Mouse (Mus musculus) heart, postnatal 14 days (tissue): ENCODE results near the gene D10Wsu102e. TPM values are rescaled to one million over a fixed set of nuclear protein-coding genes. Genes with fewer than 3 reads are reported as not detected.

ENCODE experiments used
- DNase-seq, 2 experiments: peaks; one replicate each; pipeline ENCODE4 v3.0.0; 2021 to 2022
- intact Hi-C: fragments of 180-260 bp; cut with DNase I; formaldehyde crosslinking; loops from one replicate; pipeline ENCODE4 v1.15.1; 2025
- long read RNA-seq, 2 experiments: library from polyadenylated mRNA; stranded (forward); transcript quantifications; one replicate each; pipeline ENCODE4 v2.0.0; 2021
- total RNA-seq, 2 experiments: library from RNA; stranded (reverse); gene quantifications; 2 replicates each; pipeline ENCODE4 v1.2.3; 2021

The D10Wsu102e gene
- total RNA-seq, result under 1 TPM; 0.66 to 0.67 TPM
- long read RNA-seq, experiment 1, full-length matches to known transcripts, result 5 of 6 reads
- long read RNA-seq, experiment 1, partial matches to known transcripts, result 0 of 6 reads
- long read RNA-seq, experiment 1, other reads (novel, unspliced or antisense), result 1 of 6 reads
- long read RNA-seq, experiment 2, full-length matches to known transcripts, result 6 of 7 reads
- long read RNA-seq, experiment 2, partial matches to known transcripts, result 0 of 7 reads
- long read RNA-seq, experiment 2, other reads (novel, unspliced or antisense), result 1 of 7 reads

GRCm38 (mm10) chr10:83359956-83360355, at the start of gene D10Wsu102e:
D10Wsu102e (plus strand) TSS chr10:83360221.
- intact Hi-C loops, result loop anchor here (5.0 kb wide), 1 partner anchor 453 kb away; no protein-coding TSS in a partner anchor
- peak; percentile 93 to 96 for DNase-seq

DNA sequence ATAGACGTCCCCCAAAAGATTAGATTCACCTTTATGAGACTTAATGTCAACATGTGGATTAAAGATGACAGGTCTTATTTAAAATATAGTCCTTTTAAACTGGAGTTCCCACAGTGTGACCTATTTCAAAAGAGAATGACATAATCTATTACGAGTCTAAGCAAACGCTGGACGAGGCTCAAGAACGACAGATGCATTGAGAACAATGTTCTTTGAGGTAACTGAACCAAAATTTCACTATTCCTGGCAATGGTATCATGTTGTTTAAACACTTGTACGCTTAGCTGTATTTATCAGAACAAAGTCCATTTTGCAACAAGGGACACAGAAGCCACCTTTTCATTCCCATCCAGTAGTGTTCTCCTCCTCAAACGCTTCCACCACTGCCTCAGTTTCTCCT, 49.7 kb upstream of the D10Wsu102e start:
- intact Hi-C loops, result no loop called here
- DNase-seq, result no peak

DNA sequence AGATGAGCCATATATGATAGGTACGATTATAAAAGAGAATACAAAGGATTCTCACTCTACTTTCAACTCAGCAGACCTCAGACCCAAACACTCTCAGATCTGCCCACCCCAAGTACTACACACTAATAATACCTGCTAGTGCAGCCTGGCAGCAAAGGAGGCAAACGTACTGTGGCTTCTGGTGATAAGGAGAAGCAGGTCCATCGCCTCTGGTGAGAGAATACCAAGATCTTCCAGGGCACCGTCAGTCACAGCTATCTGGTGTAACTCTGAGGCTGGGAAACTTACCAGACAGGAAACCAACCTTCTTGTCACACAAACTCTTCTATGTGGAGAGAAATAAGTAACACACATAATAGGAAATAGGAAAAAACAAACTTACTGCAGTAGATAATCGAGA, 47.0 kb upstream of the D10Wsu102e start:
- DNase-seq, result no peak
- intact Hi-C loops, result no loop called here

DNA sequence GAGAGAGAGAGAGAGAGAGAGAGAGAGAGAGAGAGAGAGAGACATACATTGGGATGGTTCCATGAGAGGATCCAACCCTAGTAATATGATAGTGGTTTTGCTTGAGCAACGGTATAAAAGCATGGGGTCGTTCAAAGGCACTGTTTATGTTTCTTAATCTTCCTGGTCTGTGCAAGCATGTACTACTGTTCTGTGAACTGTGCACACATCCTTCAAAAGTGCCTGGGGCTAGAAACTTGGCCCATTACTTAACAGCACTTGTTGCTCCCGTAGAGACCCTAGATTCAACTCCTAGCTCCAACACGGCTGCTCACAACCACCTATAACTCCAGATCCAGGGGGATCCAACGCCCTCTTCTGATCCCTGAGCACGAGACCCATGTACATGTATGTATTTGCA, 39.6 kb upstream of the D10Wsu102e start:
- DNase-seq, result no peak
- intact Hi-C loops, result no loop called here

- intact Hi-C loops, result no loop called here
- no peak for DNase-seq
Measured at GRCm38 (mm10) chr10:83320870-83321269, 39.2 kb upstream of the D10Wsu102e start.

DNA sequence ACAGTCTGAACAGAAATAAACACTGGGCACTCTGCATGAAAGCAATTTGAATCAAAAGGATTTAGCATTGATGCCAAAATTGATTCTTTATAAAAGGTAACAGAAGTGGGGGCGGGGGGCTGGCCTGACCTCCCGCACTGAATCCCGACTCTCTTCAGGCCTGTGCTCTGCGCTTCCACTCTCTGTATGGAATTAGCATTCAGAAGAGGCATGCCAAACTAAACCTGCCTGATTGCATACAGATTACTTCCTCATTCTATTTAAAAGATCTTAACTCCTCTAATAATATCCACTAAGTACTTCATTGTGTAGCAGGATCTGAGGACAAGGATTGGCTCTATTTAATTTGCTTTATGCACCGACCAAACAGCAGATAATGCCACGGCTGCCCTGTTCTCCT, 38.5 kb upstream of the D10Wsu102e start:
- intact Hi-C loops, result no loop called here
- DNase-seq, result no peak

DNA sequence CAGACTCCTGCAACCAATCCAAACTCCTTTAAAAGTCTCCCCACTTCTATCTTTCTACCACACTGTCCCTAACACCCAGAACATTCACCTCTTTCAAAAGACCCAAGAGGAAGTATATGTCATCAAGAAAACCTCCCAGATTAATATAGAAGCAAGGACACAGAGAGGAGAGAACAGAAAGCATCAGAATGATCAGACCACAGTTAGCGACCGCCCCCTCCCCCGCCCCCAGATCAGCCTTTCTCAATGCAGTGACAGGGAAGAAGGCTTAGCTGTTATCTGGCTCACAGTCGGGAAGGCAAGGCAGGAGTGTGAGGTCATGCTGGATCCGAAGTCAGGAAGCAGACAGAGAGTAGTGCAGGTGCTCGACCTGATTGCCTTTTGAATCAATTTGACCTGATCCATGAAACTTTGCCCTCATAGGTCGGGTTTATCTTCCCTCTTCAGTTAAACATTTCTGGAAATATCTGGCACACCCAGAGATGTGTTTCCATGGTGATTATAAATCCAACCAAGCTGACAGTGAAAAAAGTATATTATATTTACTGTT, 37.4 kb upstream of the D10Wsu102e start:
- DNase-seq, result no peak
- intact Hi-C loops, result no loop called here

- no peak for DNase-seq
- intact Hi-C loops, result no loop called here
Measured at GRCm38 (mm10) chr10:83324871-83325270, 35.1 kb upstream of the D10Wsu102e start.

DNA sequence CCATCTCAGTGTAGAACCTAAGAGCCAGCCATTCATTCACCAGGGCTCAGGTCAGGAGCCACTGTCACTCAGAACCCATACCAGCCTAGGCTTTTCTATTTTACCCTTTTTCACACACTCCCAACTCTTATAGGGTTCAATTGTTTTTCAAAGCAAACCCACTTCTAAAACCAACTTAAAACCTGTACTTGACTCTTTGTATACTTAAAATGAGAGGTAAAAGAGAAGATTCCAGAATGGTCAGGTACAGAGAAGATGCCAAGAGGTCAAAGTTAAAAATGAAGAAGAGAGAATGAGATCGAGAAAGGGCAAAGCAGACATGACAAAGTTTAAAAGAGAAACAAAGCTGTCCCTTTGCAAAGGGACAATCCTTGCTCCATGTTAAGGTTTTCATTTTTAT, 34.1 kb upstream of the D10Wsu102e start:
- intact Hi-C loops, result no loop called here
- no peak for DNase-seq

DNA sequence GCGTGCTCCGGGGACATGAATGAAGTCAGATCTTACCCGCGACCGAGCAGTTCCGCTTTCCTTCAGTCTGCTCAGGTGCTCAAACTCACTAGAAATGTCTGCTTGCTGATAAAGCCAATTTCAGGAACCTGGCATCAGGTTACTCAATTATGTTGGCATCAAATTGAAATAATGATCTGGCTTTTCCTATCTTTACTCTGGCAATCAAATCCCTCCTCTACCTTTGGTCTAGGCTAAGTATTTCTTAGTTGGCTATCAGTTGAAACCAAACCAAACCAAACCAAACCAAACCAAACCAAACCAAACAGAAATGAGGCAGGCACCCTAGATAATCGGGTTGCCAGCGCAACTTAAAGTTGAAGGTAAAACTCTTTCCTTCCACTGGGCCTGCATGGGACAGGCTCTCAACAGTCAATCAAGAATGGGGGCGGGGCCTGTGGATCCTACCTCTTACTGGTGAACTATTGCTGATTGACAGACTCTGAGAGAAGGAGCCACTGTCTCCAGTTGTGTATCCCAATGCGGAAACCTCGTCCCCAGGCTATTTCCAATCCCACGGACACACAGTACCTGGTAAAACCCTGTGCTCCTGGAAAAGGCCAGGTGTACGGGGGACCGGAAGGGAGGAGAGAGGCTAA, 33.3 kb upstream of the D10Wsu102e start:
- intact Hi-C loops, result no loop called here
- no peak for DNase-seq

- intact Hi-C loops, result no loop called here
- no peak for DNase-seq
Measured at GRCm38 (mm10) chr10:83328791-83329190, 31.2 kb upstream of the D10Wsu102e start.

- no peak for DNase-seq
- intact Hi-C loops, result no loop called here
Measured at GRCm38 (mm10) chr10:83330336-83330735, 29.7 kb upstream of the D10Wsu102e start.

DNA sequence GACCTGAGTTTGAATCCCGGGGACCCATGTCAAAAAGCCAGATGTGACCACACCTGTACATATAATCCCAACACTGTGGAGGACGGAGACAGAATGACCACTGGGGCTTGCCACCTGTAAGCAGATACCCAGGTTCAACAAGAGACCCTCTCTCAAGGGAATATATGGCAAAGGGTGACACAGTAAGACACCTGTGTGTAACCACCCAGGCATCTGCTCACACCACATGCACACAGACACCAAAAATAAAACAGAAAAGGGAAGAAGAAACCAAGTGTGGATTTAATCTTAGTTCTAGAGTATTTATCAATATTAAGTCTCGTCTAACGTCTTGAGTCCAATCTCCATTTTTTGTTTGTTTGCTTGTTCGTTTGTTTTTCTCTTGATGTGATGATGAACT, 28.2 kb upstream of the D10Wsu102e start:
- intact Hi-C loops, result no loop called here
- no peak for DNase-seq

- no peak for DNase-seq
- intact Hi-C loops, result no loop called here
Measured at GRCm38 (mm10) chr10:83332581-83332980, 27.4 kb upstream of the D10Wsu102e start.

DNA sequence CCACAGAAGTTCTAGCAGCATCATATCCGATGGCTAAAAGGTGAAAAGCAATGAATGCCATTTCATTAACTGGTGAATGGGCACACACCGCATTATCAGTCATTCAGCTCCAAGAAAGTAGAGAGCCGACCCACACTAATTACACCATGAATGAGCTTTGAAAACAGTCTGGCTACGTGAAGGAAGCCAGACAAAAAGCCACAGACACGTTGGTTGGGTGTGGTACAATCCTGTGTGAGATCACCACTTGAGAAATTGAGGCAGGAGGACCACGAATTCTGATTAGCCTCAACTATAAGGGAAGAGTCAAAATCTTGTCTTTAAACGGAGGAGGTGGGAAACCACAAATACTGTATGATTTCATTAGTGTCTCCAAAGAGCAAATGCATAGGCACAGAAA, 23.7 kb upstream of the D10Wsu102e start:
- no peak for DNase-seq
- intact Hi-C loops, result no loop called here

DNA sequence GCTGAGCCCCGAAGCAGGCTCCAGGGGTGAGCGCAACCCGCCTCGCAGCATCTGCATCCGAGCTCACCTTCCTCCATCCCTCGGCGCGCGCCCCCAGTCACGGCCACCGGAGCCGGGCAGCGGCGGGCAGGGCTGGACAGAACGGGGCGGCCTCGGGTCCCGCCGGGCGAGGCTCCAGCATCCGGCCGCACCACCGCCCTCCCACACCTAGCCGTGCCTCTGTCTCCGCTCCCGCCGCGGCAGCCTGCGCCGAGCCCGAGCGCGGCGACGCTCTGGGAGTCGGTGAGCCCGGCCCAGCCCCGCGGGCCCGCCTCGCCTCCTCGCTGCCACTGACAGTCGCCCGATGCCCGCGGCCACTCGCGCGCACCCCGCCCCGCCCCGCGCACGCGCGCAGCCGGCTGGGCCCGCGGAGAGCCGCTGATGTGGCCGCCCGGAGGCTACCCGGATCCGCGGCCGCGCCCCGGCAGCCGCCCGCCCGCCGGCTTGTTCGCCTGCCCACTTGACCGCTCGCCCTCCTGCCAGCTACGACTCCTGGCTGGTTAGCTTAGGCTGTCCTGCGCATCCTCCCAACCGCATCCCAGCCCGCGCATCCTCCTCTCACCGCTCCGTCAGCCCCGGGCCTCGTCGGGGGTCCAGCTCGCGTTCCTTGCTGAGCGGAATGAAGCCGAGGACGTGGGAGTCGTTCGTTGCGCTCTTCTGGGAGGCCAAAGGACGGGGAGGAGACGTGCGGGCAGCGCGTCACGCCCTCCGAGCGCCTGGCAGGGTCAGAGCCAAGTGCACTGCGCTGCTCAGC, 22.7 kb upstream of the D10Wsu102e start, which contains the start of gene Slc41a2:
Gene Slc41a2 (minus strand): TSS at position 724 of the 793 bp plus-strand sequence.
- peak; percentile 63 to 76 for DNase-seq
- intact Hi-C loops, result no loop called here

DNA sequence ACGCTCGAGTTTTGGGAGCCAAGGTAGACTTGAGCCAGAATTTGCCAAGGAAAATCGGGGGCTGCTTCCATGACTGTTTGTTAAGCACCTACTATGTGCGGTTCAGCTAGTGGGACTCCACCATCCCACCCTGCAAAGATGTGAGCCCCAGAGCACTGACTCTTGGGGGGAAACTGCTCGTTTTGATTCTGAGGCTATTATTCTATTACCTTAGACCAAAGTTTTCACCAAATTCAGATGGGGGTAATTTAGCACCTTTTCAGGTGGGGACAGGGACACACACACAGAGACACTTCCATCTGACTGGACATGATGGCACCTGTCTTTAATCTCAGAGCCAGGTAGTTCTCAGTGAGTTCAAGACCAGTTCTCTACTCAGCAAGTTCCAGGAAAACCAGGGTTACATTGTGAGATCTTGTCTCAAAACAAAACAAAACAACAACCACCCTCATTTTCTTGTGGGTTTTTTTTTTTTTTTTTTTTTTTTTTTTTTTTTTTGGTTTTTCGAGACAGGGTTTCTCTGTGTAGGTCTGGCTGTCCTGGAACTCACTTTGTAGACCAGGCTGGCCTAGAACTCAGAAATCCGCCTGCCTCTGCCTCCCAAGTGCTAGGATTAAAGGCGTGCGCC, 21.9 kb upstream of the D10Wsu102e start:
- intact Hi-C loops, result no loop called here
- DNase-seq, result no peak

DNA sequence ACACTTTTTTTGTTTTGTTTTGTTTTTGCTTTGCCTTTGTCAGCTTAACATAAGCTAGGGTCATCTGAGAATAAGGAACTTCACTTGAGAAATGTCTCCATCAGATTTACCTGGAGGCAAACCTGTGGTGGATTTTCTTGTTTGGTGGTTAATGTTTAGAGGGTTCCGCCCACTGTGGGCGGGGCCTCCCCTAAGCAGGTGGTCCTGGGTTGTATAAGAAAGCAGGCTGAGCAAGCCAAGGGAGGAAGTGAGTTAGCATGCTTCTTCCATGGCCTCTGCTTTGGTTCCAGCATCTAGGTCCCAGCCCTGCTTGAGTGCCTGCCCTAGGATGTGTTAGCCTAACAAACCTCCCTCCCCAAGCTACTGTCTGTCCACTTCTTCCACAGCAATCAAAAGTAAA, 18.8 kb upstream of the D10Wsu102e start:
- DNase-seq, result no peak
- intact Hi-C loops, result no loop called here

- peak in 1 of 2 experiments; percentile 24 for DNase-seq
- intact Hi-C loops, result no loop called here
Measured at GRCm38 (mm10) chr10:83343171-83343570, 16.9 kb upstream of the D10Wsu102e start.

DNA sequence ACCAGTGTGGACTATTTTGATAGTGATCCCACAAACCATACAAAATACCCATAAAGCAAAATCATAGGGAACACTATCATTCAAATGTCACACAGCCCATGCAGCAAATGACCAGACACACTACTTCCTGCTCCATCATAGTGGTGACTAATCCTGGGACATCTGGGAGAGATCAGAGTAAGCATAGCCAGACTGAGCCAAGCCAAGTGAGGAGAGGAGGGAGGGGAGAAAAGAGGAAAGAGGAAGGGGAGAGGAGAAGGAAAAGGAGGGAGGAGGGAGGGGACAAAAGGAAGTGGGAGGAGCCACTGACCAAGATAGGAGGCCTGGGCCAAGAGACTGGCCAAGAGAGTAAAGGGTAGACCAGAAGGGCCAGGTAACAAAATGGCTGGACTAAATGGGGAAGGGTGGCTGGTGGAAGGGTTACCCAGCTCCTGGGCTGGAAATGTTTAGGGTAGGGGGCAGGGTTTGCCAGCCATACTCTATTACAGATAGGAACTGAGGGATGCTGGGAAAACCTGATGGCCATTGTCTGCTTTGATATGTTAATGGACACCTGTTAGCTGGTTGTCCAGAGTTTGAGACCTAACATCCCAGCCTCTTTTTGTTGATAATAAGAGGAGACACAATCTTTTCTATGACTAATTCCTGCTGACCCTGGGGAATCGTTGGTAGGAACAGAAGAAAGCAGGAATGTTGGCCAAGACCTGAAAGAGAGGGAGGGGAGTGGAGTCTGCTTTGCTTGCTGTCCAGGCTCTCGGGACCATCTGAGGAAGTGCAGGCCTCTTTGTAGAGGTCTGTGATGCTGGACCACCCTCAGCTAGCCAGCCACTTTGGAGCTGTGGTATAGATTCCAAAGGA, 16.0 kb upstream of the D10Wsu102e start:
- intact Hi-C loops, result no loop called here
- DNase-seq, result no peak
